Mouse (Mus musculus): ENCODE data around the gene Grb7.

DNA sequence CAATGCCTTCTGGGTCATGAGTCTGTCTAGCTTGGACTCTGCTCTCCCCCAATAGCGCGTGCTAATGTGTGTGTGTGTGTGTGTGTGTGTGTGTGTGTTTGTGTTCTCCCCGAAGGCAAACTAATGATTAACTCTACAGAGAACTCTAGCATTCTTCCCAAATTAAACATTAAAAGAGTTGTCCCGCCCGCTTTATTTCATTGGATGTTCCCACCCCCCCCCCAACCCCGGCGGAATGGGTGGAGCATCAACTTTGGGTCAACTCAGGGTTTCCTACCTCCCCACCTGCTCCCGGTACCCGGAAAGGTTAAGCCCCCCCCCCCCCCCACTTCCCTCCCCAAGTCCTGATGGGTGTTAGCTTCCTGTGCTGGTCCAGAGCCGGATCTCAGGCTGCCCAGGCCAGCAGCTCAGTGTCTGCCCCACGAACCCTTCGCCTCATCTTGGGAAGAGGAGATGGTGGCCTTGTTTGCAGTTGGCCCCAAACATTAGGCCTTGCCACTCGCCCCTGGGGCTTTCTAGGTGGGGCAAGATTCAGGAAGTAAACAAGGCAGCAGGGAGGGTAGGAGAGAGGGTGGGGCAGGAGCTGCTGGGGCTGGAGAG lies 2.1 kb downstream of the Grb7 start:
- no peak for TF ChIP-seq CTCF (IDR thresholded peaks at IDR 0.05; ENCODE audit: low read depth, low read length)
- no peak for TF ChIP-seq TAL1 (conservative IDR thresholded peaks at IDR 0.05; ENCODE audit: low read depth, low read length)
- TF ChIP-seq GATA2 (IDR thresholded peaks at IDR 0.05; ENCODE audit: borderline replicate concordance, low read depth, low read length) = no peak
- no peak for TF ChIP-seq GATA1 (IDR thresholded peaks at IDR 0.05; ENCODE audit: borderline replicate concordance, low read length)
- TF ChIP-seq POLR2AphosphoS5 (IDR thresholded peaks at IDR 0.05; ENCODE audit: insufficient replicate concordance, low read depth, low read length) = no peak
